Mouse (Mus musculus) frontal cortex, postnatal 25 days (tissue): Measurements from ENCODE around the gene Tmem251.
A peak's percentile ranks its signal among the peaks of the same experiment; 100 is the strongest.

Source experiments
- DNase-seq, 2 experiments: peaks; one replicate each; pipeline ENCODE4 v3.0.0; 2022; ENCODE audit warnings: low spot score in 2 of 2

Gene Tmem251

GRCm38 (mm10) chr12:102757055-102757688, 13.6 kb downstream of the Tmem251 start:
- DNase-seq: no peak

GRCm38 (mm10) chr12:102757689-102758402, 14.3 kb downstream of the Tmem251 start, which contains the start of the genes Gm28051, Gon7 and Ubr7:
Gene Gm28051, minus strand, starts transcription at chr12:102757765.
Gene Gon7, minus strand, starts transcription at chr12:102757803.
Gene Ubr7, plus strand, starts transcription at chr12:102757967.
- peak; percentile 84 to 94 for DNase-seq

DNA sequence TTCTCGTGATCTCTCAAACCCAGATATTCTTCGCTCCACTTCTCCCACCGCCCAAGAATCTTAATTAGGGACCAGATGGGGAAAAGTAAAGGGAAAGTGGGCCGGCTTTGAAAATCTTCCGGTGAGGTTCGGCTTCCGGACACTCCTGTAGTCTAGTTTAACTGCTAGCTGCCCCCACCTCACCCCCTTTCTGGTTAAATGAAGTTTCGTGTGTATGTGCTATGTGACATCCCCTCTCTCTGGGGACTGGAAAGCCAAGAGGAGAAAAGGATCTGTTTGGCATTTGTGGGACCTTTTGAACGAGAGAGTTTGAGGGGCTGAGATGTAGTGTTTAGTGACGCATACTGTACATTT, 14.8 kb downstream of the Tmem251 start, which contains the start of gene Gm20604:
Gm20604 (minus strand) TSS at position 270 of the 354 bp plus-strand sequence.
- no peak for DNase-seq

DNA sequence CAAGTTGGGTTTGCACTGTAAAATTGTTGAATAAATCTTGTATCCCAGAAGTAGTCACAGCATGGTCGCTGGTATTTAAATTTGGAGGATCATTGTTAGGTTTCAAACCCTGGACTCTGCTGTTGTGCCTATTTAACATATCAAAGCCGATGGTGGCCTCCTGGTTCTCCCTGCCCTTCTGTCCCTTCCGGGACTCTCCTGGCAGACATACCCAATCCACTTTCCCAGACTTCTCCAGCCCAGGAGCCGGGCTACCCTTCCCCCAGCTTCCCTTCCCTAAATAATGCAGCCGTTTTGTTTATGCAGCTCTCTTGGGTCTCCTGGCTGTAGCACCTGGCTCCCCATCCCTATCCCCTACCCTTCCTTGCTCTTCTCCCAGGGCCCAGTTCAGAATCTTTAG, 15.4 kb downstream of the Tmem251 start:
- DNase-seq: no peak

DNA sequence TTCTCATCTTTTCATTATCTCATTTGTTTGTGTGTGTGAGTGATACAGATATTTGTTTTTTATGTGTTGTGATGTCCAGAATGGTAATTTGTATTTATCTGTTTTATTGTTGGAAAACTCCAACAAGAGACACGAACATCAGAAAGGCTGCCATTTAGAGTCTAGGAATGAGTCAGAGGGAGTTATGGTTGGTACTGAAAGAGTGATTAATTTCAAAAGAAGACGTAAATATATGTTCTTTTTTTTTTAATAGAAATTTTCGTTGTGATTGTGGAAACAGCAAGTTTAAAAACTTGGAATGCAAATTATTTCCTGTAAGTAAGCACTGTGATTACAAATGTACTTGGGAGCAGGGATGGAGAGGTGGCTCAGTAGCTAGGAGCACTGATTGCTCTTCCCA, 18.1 kb downstream of the Tmem251 start:
- no peak for DNase-seq

GRCm38 (mm10) chr12:102763696-102764095, 20.1 kb downstream of the Tmem251 start:
- DNase-seq: no peak

DNA sequence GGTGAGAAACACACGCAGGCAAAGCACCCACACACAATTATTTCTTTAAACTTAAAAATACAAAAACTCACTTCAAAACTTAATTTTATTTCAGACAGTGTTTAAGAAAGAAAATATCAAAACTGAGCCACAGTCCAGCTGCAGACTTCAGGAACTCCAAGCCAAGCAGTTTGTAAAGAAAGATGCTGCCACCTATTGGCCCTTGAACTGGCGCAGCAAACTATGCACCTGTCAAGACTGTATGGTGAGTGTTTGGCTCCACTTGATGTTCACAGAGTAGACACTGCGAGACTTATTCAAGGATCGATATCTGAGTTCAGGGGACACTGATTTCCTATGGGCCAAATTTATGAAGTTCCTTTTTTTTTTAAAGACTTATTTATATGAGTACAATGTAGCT, 25.4 kb downstream of the Tmem251 start:
- no peak for DNase-seq

GRCm38 (mm10) chr12:102771601-102772000, 28.0 kb downstream of the Tmem251 start:
- no peak for DNase-seq

- DNase-seq: no peak
Observed at GRCm38 (mm10) chr12:102772676-102773075, 29.1 kb downstream of the Tmem251 start.

GRCm38 (mm10) chr12:102776035-102776434, 32.5 kb downstream of the Tmem251 start:
- DNase-seq: no peak

GRCm38 (mm10) chr12:102778151-102778550, 34.6 kb downstream of the Tmem251 start:
- no peak for DNase-seq

DNA sequence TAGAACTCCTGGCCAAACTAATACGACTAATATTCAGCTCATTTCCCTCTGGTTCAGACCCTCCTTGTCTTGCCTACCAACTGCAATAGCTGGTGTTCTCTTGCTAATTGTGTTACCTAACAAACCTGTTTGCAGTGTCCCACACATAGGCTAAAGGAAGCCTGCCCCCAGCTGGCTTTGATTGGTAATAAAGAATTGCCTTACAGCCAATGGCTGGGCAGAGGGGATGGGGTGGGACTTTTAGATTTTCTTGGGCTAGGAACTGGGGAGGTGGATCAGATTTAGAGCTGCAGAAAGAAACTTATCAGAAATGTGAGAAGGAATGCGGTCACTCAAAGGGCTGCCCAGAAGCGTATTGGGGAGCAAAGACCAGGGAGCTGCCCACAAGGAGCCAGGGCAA, 35.9 kb downstream of the Tmem251 start:
- no peak for DNase-seq

DNA sequence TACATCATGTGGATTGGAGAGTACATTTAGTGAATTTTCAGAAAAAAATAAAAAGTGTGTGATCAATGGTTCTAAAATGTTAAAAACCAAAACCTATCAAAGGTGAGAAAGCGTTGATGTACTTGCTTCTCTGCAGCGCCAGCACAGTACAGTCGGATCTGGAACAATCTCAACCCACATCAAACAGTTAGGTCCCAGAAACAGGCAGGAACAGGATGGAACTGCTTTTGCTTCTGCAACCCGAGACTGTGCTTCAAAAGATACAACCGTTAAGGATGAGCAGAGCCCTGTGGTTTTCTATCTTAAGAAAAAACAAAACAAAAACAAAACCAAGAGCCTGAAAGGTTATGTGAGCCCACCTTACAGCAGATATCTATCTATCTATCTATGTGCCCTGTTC, 39.3 kb downstream of the Tmem251 start:
- DNase-seq: no peak

GRCm38 (mm10) chr12:102784899-102785592, 41.5 kb downstream of the Tmem251 start:
- no peak for DNase-seq

DNA sequence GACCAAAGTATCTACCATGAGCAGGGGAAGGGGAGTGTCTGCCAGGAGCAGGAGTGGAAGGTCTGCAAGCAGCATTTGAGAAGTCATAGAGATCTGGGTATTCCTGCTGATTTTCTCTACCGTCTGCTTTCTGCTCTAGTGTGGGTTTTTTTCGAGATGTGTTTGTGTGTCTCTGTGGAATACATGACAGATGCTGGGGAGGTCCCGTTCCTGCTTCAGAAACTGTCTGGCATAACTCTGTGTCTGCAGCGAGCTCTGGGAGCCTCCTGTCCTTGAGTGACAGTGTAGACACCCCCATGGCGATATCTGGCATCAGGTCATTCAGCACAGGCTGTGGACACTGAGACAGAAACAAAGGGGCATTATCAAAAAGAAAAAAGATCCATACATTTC, 42.0 kb downstream of the Tmem251 start:
- no peak for DNase-seq

GRCm38 (mm10) chr12:102787927-102788326, 44.4 kb downstream of the Tmem251 start:
- DNase-seq: no peak
